Mouse (Mus musculus) CH12.LX (cell line): Measurements from ENCODE around the gene Slc25a16. TPM values are rescaled to one million over a fixed set of nuclear protein-coding genes. Genes with fewer than 3 reads are reported as not detected.
A peak's percentile ranks its signal among the peaks of the same experiment; 100 is the strongest.

Experiments used
- DNase-seq: peaks from one replicate; pipeline ENCODE4 v3.0.0-alpha.2; 2013; ENCODE audit errors: extremely low read depth
- H3K27ac ChIP-seq: 2 replicates; pipeline ENCODE4 v1.5.1; 2012; ENCODE audit warnings: low read depth, mild to moderate bottlenecking, control low read depth, moderate library complexity; ENCODE audit not compliant: insufficient read depth
- H3K27me3 ChIP-seq: replicated peaks from 2 replicates; pipeline ENCODE3; 2012; ENCODE audit warnings: inconsistent platforms
- H3K36me3 ChIP-seq, 2 experiments: replicated peaks in 1 of 2; 2 replicates each; pipeline versions ENCODE3 to v1.6.1; 2012; ENCODE audit warnings: inconsistent platforms in 1 of 2, low read length in 1 of 2, mild to moderate bottlenecking in 1 of 2, mixed read lengths in 1 of 2, moderate library complexity in 1 of 2; ENCODE audit not compliant: control insufficient read depth in 1 of 2, insufficient read depth in 1 of 2
- H3K4me1 ChIP-seq, 2 experiments: 2 replicates each; pipeline ENCODE4 v1.6.1; 2012; ENCODE audit warnings: inconsistent platforms in 1 of 2, moderate library complexity in 1 of 2; ENCODE audit not compliant: insufficient read depth in 2 of 2, control insufficient read depth in 1 of 2
- H3K4me2 ChIP-seq: 2 replicates; pipeline ENCODE4 v1.6.1; 2012; ENCODE audit warnings: low read depth, mild to moderate bottlenecking, control low read depth; ENCODE audit not compliant: poor library complexity, insufficient read depth, severe bottlenecking
- H3K4me3 ChIP-seq, 3 experiments: fragments of 150-350 bp in 1 of 3; sonication (generic) in 1 of 3; replicated peaks in 1 of 3; 2 replicates each; pipeline versions ENCODE3 to v1.5.1; 2011 to 2012; ENCODE audit warnings: low read depth in 2 of 3, low read length in 2 of 3, mild to moderate bottlenecking in 2 of 3, moderate library complexity in 2 of 3, control low read depth in 1 of 3, improper control_type of control experiment in 1 of 3, inconsistent platforms in 1 of 3, mixed read lengths in 1 of 3; ENCODE audit not compliant: poor library complexity in 1 of 3
- H3K79me2 ChIP-seq: replicated peaks from 2 replicates; pipeline ENCODE4 v1.6.1; 2012; ENCODE audit warnings: mild to moderate bottlenecking, moderate library complexity; ENCODE audit not compliant: control insufficient read depth, poor library complexity, insufficient read depth, severe bottlenecking; ENCODE audit errors: extremely low read depth
- H3K9ac ChIP-seq: 2 replicates; pipeline ENCODE4 v1.6.1; 2012; ENCODE audit warnings: low read depth, mild to moderate bottlenecking, control low read depth, moderate library complexity; ENCODE audit not compliant: insufficient read depth
- H3K9me3 ChIP-seq: replicated peaks from 2 replicates; pipeline ENCODE3; 2012; ENCODE audit warnings: low read length, inconsistent platforms, mixed read lengths
- CTCF ChIP-seq, 2 experiments: IDR thresholded peaks in 1 of 2; conservative IDR thresholded peaks in 1 of 2; 2 replicates each; pipeline ENCODE4 v1.5.1; 2011 to 2012; ENCODE audit warnings: low read depth in 2 of 2, low read length in 2 of 2, improper control_type of control experiment in 1 of 2, inconsistent platforms in 1 of 2, mild to moderate bottlenecking in 1 of 2, moderate library complexity in 1 of 2
- E2F4 ChIP-seq: IDR thresholded peaks from 2 replicates; pipeline ENCODE4 v1.6.1; 2011; ENCODE audit warnings: low read depth, low read length, improper control_type of control experiment; ENCODE audit not compliant: insufficient replicate concordance
- GABPA ChIP-seq: IDR thresholded peaks from 2 replicates; pipeline ENCODE4 v1.6.1; 2012; ENCODE audit warnings: low read depth, low read length, improper control_type of control experiment, inconsistent platforms; ENCODE audit not compliant: insufficient replicate concordance
- HCFC1 ChIP-seq: IDR thresholded peaks from 2 replicates; pipeline ENCODE4 v1.6.1; 2012; ENCODE audit warnings: low read depth, mild to moderate bottlenecking, inconsistent platforms, low read length, improper control_type of control experiment
- JUN ChIP-seq: IDR thresholded peaks from 2 replicates; pipeline ENCODE4 v1.6.1; 2011; ENCODE audit warnings: low read depth, mild to moderate bottlenecking, low read length, improper control_type of control experiment, moderate library complexity; ENCODE audit not compliant: insufficient read depth
- MAX ChIP-seq: IDR thresholded peaks from 2 replicates; pipeline ENCODE4 v1.6.1; 2011; ENCODE audit warnings: low read length, improper control_type of control experiment
- MAZ ChIP-seq: IDR thresholded peaks from 2 replicates; pipeline ENCODE4 v1.6.1; 2012; ENCODE audit warnings: low read depth, mild to moderate bottlenecking, inconsistent platforms, low read length, improper control_type of control experiment, moderate library complexity
- NELFE ChIP-seq: IDR thresholded peaks from 2 replicates; pipeline ENCODE4 v1.6.1; 2011; ENCODE audit warnings: low read depth, low read length, improper control_type of control experiment
- PAX5 ChIP-seq: IDR thresholded peaks from 2 replicates; pipeline ENCODE4 v1.6.1; 2012; ENCODE audit warnings: low read length, inconsistent platforms, mixed read lengths
- POLR2AphosphoS2 ChIP-seq: IDR thresholded peaks from 2 replicates; pipeline ENCODE4 v1.6.1; 2011; ENCODE audit warnings: low read depth, low read length, improper control_type of control experiment
- RCOR1 ChIP-seq: conservative IDR thresholded peaks from 2 replicates; pipeline ENCODE4 v1.6.1; 2012; ENCODE audit warnings: low read depth, mild to moderate bottlenecking, inconsistent platforms, low read length, improper control_type of control experiment
- UBTF ChIP-seq: IDR thresholded peaks from 2 replicates; pipeline ENCODE4 v1.6.1; 2012; ENCODE audit warnings: low read depth, mild to moderate bottlenecking, inconsistent platforms, low read length, improper control_type of control experiment, moderate library complexity
- USF1 ChIP-seq: IDR thresholded peaks from 2 replicates; pipeline ENCODE4 v1.6.1; 2014; ENCODE audit warnings: low read depth, mild to moderate bottlenecking, inconsistent platforms, low read length, improper control_type of control experiment
- USF2 ChIP-seq: conservative IDR thresholded peaks from 2 replicates; pipeline ENCODE4 v1.6.1; 2011; ENCODE audit warnings: low read depth, low read length, improper control_type of control experiment
- ZMIZ1 ChIP-seq: IDR thresholded peaks from 2 replicates; pipeline ENCODE4 v1.6.1; 2012; ENCODE audit warnings: low read depth, mild to moderate bottlenecking, inconsistent platforms, low read length, improper control_type of control experiment
- ZNF384 ChIP-seq: IDR thresholded peaks from 2 replicates; pipeline ENCODE4 v1.6.1; 2012; ENCODE audit warnings: low read depth, low read length, improper control_type of control experiment, inconsistent platforms
- dilution Hi-C: fragments of 300-500 bp; cut with MboI; formaldehyde crosslinking; loops from 2 replicates; pipeline ENCODE4 v1.14.3; 2020; ENCODE audit warnings: low sequenced_read_pairs; ENCODE audit not compliant: extremely low pct_unique_long_range_greater_than_20kb, extremely low pct_ligation_motif_present
- in situ Hi-C: fragments of 300-500 bp; cut with MboI; formaldehyde crosslinking; loops from 3 replicates; pipeline ENCODE4 v1.14.3; 2019; ENCODE audit warnings: low sequenced_read_pairs, low pct_ligation_motif_present, low pct_unique_long_range_greater_than_20kb, mixed read lengths
- polyA plus RNA-seq: library from polyadenylated mRNA; unstranded; fragments of >175 nt; gene quantifications from 2 replicates; pipeline ENCODE4 v1.2.1, GENCODE M21; 2012; ENCODE audit warnings: low read depth; ENCODE audit not compliant: insufficient read length
- total RNA-seq, 2 experiments: library from RNA; depleted of rRNA; stranded (reverse); fragments of 300-350 nt in 1 of 2; fragments of >200 nt in 1 of 2; gene quantifications; 2 replicates each; pipeline ENCODE4 v1.2.3; 2012 to 2014

Gene Slc25a16
- total and polyA plus RNA-seq, 3 experiments: 9.8 to 27.0 (median 12.1) TPM

GRCm38 (mm10) chr10:62874828-62875227, 45.6 kb upstream of the Slc25a16 start:
- in situ Hi-C loops (no loop called here), dilution Hi-C loops (no loop called here)
- Histone ChIP-seq H3K4me1 (peaks cover 6 to 37% of the 10 kb centered on the region in 2 experiments), H3K79me2 (no peaks in the 10 kb centered on the region), H3K27me3 (no peaks in the 10 kb centered on the region)
- DNase-seq: no peak
- TF ChIP-seq ZNF384: no peak
- TF ChIP-seq RCOR1: no peak
- TF ChIP-seq CTCF (conservative IDR thresholded peaks at IDR 0.05 in 1 of 2, IDR thresholded peaks at IDR 0.05 in 1 of 2; ENCODE audit: low read depth in 2 of 2, low read length in 2 of 2): peak in 1 of 2 experiments; percentile 35; a peak in 2 of 4 replicates
- no peak for TF ChIP-seq UBTF
- no peak for TF ChIP-seq E2F4
- TF ChIP-seq MAZ: no peak
- TF ChIP-seq HCFC1: no peak
- TF ChIP-seq, all 38 proteins: peak for 1
- Histone ChIP-seq H3K36me3 (no peaks in the 10 kb centered on the region), H3K27ac (no peak overlapping the region), H3K9ac (no peak overlapping the region), H3K4me3 (no peak overlapping the region), H3K4me2 (no peak overlapping the region), H3K9me3 (no peaks in the 10 kb centered on the region)

- Histone ChIP-seq H3K9me3 (no peaks in the 10 kb centered on the region), H3K4me2 (no peak overlapping the region), H3K79me2 (no peaks in the 10 kb centered on the region), H3K4me1 (peaks cover 6 to 32% of the 10 kb centered on the region in 2 experiments)
- DNase-seq: no peak
- TF ChIP-seq NELFE (no peak), MAZ (no peak), JUN (no peak), HCFC1 (no peak), USF1 (no peak), RCOR1 (no peak), PAX5 (no peak)
- TF ChIP-seq, all 38 proteins: peak for 0
- Histone ChIP-seq H3K9ac (no peak overlapping the region), H3K27me3 (no peaks in the 10 kb centered on the region), H3K4me3 (no peak overlapping the region), H3K36me3 (no peaks in the 10 kb centered on the region), H3K27ac (no peak overlapping the region)
- dilution Hi-C loops (no loop called here), in situ Hi-C loops (no loop called here)
Observed at GRCm38 (mm10) chr10:62875565-62875964, 44.9 kb upstream of the Slc25a16 start.

- Histone ChIP-seq H3K79me2 (no peaks in the 10 kb centered on the region), H3K4me3 (peak overlapping the region in 1 of 3 experiments; percentile 16), H3K27ac (no peak overlapping the region), H3K9me3 (no peaks in the 10 kb centered on the region), H3K4me2 (0 out of 2 replicates have a peak overlapping the region, but pooled peaks have one; percentile 3), H3K4me1 (peaks cover 11 to 41% of the 10 kb centered on the region in 2 experiments), H3K9ac (no peak overlapping the region), H3K27me3 (no peaks in the 10 kb centered on the region), H3K36me3 (no peaks in the 10 kb centered on the region)
- TF ChIP-seq GABPA: no peak
- TF ChIP-seq ZNF384: no peak
- no peak for TF ChIP-seq USF2
- TF ChIP-seq UBTF: no peak
- TF ChIP-seq MAX: no peak
- TF ChIP-seq POLR2AphosphoS2: no peak
- no peak; a peak in 1 of 4 replicates for TF ChIP-seq CTCF (conservative IDR thresholded peaks at IDR 0.05 in 1 of 2, IDR thresholded peaks at IDR 0.05 in 1 of 2; ENCODE audit: low read depth in 2 of 2, low read length in 2 of 2)
- no peak for TF ChIP-seq ZMIZ1
- dilution Hi-C loops: no loop called here
- DNase-seq: no peak
- in situ Hi-C loops: no loop called here
Observed at GRCm38 (mm10) chr10:62878056-62878455, 42.4 kb upstream of the Slc25a16 start.
